Mouse (Mus musculus) bone marrow macrophage, adult 2 months (primary cell): ENCODE measurements at regions not wholly inside any gene's neighbourhood (a gene's known extent, or its start where the extent isn't known, plus 50 kb on each side); places are given as distances from the start of the nearest gene placed in this dataset.

Experiments used
- CTCF ChIP-seq: IDR thresholded peaks from 2 replicates; pipeline ENCODE4 v1.5.1; 2012; ENCODE audit warnings: low read depth, mild to moderate bottlenecking, low read length, moderate library complexity
- POLR2A ChIP-seq: IDR thresholded peaks from 2 replicates; pipeline ENCODE4 v1.6.1; 2012; ENCODE audit warnings: mild to moderate bottlenecking, low read depth, low read length, borderline replicate concordance

DNA sequence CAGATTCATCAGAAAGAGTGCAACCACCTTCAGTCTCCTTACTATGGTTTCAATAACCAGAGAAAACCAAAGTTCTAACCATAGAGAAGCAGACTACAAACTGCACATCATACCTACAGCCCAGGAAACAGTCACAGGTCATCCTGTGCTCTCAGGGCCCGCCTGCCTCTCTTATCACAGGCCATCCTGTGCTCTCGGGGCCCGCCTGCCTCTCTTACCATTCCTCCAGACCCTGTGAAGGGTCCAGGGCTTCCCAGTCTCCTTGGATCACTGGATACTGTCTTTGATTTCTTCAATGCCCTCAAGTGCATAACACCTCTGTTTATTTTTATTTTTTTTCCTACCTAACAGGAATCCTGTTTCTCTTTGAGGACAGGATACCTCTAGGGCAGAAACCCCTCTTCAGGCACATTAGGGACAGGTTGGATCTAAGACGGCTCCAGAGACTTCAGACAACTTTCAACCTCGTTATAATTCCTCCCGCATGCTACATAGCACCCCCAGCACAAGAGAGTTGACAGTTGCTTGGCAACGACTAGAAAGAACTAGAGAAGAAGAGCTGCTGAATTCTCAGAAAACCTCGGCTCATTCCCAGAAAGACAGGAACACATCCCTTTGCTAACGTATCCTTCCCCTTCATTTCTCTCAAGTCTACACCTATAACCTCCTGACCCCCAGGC, 95.4 kb upstream of the Bmper start:
- TF ChIP-seq CTCF: no peak
- TF ChIP-seq POLR2A: no peak
